Mouse (Mus musculus) ES-E14 (cell line): Measurements from ENCODE around the gene Gm20605.

Experiments used
- CHD2 ChIP-seq: IDR thresholded peaks from 2 replicates; pipeline ENCODE4 v1.6.1; 2014; ENCODE audit warnings: mild to moderate bottlenecking, low read depth, low read length, inconsistent platforms
- HCFC1 ChIP-seq: IDR thresholded peaks from 2 replicates; pipeline ENCODE4 v1.6.1; 2012; ENCODE audit warnings: low read length, inconsistent platforms, borderline replicate concordance; ENCODE audit not compliant: insufficient read depth
- MAFK ChIP-seq: IDR thresholded peaks from 2 replicates; pipeline ENCODE4 v1.6.1; 2014; ENCODE audit warnings: mild to moderate bottlenecking, low read depth, low read length, inconsistent platforms; ENCODE audit not compliant: insufficient read depth
- ZC3H11A ChIP-seq: IDR thresholded peaks from 2 replicates; pipeline ENCODE4 v1.6.1; 2012; ENCODE audit warnings: low read depth, mild to moderate bottlenecking, inconsistent platforms, low read length, borderline replicate concordance
- ZNF384 ChIP-seq: IDR thresholded peaks from 2 replicates; pipeline ENCODE4 v1.6.1; 2012; ENCODE audit warnings: low read depth, low read length, inconsistent platforms

GRCm38 (mm10) chr5:137607860-137608653 is 20.9 kb upstream of the Gm20605 start:
- TF ChIP-seq HCFC1 (no peak), ZNF384 (no peak), MAFK (no peak), ZC3H11A (no peak), CHD2 (no peak)
